Mouse (Mus musculus) CD8-positive naive resting alpha-beta T cell, adult 2 months (primary cell): ENCODE data around the gene Crip3.

Experiments used
- DNase-seq, 2 experiments: peaks; one replicate each; pipeline ENCODE4 v3.0.0; 2022; ENCODE audit warnings: low read depth in 2 of 2, low spot score in 2 of 2

Gene Crip3

DNA sequence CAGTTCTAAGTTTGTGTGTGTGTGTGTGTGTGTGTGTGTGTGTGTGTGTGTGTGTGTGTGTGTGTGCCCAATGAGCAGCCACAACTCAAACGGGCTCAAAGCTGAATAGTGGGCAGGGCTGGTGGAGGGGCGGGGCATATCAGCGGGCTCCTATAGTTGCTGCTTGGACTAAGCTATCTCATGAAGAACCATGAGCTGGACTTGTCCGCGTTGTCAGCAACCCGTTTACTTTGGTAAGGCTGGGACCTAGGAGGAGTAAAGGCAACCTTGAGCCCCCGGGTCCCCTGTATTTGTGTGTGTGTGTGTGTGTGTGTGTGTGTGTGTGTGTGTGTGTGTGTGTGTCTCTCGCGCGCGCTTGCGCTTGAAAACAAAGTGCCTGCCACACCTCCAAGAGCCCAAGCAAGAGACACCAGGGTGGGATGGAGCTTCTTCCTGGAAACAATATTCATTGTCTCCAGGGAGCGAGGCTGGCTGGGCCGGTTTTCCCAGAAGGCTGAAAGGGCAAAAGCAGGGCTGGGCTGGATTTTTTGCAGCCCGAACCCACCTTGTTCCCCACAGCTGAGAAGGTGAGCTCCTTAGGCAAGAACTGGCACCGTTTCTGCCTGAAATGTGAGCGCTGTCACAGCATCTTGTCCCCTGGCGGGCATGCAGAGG is at the start of gene Crip3:
Gene Crip3, plus strand, starts transcription at position 166 of the 654 bp plus-strand sequence.
- no peak for DNase-seq

DNA sequence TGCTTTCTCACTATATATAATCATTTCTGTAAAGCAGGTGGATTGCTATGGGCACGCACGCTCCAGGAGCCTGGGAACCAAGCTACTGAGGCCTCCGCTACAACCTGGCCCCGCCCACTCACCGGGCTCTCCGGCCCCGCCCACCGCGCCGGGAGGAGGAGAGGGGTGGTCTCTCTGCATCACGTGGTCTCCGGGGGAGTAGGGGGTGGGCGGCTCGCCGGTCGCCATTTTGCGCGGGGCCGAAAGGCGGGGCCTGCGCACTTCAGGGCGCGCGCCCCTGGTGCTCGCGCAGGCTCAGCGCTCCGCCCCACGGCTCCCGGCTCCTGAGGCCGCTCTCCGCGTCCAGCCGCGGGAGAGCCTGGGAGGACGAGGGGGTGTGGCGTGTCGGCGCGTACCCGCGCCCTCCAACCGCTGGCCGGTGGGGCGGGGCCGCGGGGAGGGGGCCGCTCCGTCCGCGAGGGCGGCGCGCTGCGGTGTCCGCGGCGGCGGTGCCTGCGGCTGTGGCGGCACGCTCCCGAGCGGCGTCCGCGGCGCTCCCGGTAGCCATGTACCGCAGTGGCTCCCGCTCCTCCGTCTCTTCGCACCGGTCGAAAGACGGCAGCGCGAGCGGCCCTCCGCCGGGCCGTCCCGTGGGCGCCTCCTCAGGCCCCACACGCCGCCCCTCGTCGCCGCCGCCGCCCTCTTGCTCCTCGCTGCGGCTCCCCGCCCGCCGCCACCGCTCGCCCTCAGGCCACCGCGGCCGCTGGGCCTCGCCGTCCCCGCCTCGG is 45.2 kb upstream of the Crip3 start, which contains the start of gene Zfp318:
Gene Zfp318, plus strand, starts transcription at position 438 of the 767 bp plus-strand sequence.
- DNase-seq = peak; percentile 94 to 95

DNA sequence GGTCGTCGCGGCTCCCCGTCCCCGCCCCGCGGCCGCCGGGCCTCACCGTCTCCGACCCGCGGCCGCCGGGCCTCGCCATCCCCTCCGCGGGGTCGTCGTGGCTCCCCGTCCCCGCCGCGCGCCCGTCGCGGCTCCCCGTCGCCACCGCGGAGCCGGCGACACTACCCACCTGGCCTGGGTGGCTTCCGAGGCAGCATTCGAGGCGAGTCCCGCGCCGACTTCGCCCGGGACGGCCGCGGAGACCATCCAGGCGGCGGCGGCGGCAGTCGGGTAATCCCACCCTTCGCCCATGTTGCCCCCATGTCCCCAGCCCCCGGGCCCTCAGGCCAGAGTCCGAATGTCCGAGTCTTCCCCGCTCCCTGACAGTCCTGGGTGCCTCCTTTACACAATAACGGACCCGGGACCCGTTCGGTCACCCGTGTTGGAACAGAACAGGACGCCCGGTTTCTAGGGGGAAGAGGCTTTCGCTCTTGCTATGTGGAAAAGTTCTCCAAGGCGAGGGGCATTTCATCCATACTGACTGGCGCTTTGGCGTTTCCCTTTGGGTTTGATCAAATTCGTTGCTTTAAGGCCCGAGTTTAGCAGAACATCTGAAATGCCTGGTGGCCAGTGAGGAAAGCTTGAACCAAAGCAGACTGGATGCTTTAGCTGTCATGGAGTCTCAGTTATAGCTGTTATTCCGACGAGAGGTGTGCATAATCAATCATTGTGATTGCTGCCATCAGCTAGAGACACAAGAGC is 44.5 kb upstream of the Crip3 start:
- DNase-seq = peak; percentile 10 to 19

DNA sequence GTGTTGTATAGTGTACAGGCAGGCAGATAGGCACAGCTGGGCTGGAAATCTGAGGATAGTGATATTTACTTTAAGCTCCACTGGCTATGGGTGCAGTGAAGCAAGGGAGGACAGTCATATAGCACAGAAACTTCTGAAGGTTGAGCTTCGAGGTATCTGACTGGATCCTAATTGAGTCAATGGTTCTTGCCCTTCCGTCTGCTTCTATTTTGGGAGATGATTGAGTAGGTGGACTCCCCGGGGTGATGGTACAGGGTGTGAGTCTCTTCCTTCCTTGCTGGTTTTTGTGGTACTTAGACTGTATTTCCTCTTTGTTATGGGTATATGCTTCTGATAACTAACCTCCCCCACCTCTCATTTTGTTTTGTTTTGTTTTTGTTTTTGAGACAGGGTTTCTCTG is 40.5 kb upstream of the Crip3 start:
- no peak for DNase-seq

DNA sequence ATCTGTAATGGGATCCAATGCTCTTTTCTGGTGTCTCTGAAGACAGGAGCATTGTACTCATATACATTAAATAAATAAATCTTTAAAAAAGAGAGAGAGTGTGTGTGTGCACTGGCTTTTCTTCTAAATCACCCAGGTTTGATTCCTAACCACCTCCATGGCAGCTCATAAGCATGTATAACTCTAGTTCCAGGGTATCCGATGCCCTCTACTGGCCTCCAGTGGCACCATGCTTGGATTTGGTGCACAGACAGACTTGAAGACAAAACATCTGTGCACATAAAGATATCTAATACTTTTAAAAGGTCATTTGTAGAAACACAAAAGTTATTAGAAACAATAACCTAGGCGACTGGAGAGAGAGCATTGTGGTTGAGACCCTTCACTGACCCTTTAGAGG is 35.7 kb upstream of the Crip3 start:
- peak; percentile 15 to 38 for DNase-seq

DNA sequence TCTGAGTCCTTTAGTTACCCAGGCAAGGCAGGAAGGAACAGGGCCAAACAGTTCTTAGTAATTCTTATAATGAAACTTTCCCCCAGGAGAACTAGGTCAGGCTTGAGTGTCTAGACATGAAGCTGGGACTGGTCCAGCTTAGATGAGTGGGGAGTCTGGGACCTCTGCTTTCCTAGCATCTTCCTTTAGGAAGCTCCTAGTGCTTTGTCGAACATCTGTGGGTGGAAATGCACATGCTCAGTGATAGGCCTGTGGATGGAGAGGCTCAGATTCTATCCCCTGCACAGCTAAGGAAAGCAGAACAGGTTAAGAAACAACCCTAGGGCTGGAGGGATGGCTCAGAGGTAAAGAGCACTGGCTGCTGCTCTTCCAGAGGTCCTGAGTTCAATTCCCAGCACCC is 34.1 kb upstream of the Crip3 start:
- no peak for DNase-seq

DNA sequence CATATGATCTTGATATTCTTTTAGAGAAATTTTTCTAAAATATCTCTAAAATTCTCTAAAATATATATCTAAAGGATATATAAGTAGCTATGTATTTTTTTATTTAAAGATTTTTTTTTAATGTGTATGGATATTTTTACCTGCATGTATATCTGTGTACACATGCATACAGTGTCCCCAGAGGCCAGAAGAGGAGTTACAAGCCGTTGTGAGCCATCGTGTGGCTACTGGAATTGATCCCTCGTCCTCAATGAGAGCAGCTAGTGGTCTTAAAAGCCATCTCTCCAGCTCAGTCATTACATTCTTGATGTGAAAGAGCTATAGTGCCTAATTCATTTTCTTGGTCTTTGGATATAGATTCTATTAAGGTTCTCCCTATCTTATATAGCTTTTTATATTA is 20.2 kb upstream of the Crip3 start:
- no peak for DNase-seq

DNA sequence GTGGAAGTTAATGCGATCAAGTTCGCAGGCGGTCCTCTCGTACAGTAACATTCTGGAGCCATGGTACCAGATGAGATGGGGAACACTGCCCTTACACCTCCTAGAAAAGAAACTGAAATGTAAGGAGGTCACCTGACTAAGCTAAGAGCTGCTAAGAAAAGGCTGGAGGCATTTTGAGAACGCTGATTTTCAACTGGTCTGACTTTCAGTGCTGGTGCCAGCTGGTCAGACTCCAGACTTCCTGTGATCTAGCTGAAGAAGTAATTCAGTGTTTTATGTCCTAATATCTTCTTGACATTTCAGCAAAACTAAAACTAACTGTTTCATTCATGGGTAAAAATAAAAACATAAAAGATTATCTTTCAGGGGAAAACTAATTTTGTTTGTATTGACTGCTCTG is 10.1 kb upstream of the Crip3 start:
- DNase-seq = no peak

DNA sequence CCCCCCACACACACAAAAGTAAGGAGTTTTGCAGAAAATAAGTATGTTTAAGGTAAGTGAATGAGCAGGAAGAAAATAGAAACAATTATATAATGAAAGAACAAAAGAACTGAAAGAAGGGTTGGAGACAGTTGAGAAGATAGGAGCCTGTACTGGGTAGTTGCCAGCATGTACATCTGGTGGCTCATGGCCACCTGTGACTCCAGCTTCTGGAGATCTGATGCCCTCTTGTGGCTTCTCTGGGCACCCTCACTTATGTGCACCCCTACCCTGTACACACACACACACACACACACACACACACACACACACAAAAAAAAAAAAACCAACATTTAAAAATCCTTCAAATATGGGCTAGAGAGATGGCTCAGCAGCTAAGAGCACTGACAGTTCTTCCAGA is 9.0 kb upstream of the Crip3 start:
- no peak for DNase-seq

DNA sequence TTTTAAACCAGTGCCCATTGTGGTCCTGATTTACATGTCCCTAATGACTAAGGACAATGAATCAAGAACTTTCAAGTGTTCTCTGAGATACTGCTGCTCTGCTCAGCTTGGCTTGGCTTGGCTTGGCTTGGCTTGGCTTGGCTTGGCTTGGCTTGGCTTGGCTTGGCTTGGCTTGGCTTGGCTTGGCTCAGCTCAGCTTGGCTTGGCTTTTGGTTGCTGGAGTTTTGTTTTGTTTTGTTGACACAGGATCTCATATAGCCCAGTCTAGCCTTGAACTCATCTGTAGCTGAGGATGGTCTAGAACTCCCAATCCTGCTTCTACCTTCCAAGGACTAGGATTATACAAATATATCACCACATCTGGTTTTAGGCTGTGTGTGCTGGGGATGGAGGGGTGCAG is 2.2 kb upstream of the Crip3 start:
- DNase-seq = no peak

DNA sequence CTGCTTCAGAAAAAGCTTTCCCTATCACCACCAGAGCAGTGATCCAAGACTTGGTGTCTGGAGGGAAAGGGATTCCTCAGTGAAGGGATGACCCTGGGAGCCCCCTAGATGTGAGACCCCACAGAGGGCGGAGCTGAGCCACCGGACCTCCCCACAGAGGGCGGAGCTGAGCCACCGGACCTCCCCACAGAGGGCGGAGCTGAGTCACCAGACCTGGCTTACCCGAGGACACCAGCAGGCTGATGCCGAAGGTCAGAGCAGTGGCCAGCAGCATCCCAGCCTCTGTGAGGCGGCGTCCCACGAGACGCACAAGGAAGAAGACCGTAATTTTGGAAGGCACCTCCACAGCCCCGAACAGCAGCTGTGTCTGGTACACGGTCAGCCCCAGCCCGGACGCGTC is 4.9 kb downstream of the Crip3 start:
- DNase-seq = no peak

DNA sequence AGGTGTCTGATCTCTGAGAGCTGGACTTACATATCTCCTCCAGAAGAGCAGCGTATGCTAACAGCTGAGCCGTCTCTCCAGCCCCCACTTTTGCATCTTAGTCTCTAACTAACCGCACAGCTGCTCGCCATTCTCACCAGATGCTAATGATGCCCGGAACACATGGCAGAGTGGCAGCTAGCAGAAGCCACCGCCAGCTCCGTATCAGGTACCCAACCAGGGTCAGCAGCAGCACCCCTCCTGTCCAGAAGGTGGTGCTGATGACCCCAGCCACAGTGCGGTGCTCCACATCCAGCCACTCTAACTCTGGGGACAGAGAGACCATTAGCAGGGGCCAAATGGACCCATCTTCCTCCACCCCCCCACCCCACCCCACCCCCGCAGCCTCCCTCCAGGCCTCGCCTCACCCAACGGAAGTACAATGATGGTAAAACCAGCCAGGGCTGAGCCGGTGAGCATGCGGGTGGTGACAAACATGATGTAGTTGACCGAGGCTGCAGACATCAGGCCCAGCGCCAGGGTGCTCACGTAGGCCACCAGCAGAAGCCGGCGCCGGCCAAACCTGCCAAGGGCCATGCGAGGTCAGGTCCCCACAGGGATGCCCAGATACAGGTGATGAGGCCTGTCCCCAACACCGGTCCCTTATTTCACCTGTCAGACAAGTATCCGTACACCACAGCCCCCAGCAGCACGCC is 8.1 kb downstream of the Crip3 start:
- no peak for DNase-seq

DNA sequence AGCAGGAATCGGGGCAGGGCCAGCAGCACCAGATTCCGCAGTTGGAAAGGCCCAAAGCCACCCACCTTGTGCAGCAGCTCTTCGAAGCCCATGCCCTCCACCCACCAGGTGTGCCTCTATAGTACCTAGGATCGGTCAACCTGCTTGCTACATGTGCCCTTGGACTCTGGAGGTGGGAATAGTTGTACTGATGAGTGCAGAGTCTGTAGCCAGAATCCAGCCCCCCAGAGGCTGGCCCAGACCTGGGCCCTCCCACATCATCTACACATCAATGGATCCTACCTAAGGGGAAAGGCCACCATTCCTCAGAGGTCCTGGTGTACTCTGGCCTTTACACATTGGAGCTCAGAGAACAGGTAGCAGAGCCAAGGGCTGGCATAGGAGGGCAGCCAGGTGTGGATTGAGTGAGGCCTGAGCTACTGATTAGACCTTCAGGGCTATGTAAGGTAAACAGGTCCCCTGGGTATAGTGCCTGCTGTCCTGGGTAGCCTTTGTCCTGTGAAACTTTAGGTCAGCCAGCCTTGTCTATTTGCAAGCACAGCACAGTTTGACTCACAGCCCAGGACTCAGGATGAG is 9.7 kb downstream of the Crip3 start, which contains the start of gene Slc22a7:
Gene Slc22a7, minus strand, starts transcription at position 160 of the 576 bp plus-strand sequence.
- no peak for DNase-seq

DNA sequence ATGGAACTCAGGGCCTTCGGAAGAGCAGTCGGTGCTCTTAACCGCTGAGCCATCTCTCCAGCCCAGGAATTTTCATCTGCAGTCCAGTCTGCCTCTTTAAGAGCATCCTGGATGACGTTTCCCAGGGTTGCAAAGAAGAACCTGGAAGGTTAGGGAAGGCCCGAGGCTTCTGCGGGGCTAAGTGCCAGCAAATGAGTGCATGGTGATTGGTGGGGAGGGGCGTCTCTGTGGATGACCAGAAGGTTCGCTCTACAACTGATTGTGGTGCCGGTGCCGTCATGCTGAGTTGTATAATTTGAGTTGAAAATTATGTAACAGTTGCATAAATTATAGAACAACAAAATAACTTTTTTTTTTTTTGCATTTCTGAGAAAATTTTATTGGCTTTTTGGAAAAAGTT is 10.4 kb downstream of the Crip3 start:
- no peak for DNase-seq

DNA sequence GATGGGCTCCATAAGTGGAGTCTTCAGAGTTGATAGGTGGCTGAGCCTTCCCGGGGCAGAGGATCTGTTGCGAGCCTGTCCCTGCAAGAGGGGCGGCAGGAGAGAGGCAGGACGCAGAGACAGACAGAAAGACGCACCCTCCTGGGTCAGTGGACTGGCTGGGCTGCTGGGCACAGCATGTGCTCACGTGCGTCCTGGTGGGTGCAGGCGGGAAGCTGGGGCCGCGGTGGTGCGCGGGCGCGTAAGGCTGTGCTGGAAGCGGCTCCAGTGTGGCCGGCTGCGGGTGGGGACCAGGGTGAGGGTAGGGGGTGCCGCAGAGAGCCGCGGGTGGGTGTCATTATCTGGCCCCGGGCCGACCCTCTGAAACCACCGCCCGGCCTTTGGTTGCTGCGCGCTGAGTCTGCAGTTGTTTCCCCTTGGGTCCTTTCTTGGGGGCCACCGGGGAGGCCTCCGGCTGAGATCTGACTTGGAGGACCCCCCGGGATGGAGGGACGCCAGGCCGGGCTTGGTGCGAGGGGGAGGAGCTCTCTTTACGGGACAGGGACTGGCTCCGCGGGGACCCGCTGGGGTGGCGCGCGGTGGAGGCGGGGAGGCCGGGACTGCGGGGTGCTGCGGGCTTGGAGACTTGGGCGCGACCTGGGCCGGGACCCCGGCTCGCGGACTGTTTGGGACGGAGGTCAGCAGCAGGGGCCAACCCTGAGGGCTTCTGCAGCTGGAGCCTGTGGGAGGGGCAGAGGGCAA is 16.3 kb downstream of the Crip3 start:
- DNase-seq = no peak

DNA sequence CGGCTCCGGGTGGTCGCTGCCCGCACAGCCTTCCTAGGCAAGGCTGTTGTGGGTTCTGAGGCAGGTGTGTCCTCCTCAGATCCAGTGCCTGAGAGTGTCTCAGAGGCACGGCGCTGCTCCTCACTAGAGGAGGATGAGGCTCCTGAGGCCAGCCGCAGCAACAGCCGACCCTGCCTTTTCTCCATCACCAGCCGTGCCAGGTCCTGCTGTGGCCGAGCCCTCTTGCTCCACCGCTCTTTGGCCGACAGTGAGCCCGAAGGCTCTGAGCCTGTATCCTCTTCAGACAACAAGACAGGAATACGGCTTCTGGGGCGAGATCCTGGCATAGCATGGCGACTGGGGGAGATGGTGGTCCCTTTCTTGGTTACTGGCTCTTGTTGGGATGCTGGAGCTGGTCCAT is 17.5 kb downstream of the Crip3 start:
- no peak for DNase-seq

DNA sequence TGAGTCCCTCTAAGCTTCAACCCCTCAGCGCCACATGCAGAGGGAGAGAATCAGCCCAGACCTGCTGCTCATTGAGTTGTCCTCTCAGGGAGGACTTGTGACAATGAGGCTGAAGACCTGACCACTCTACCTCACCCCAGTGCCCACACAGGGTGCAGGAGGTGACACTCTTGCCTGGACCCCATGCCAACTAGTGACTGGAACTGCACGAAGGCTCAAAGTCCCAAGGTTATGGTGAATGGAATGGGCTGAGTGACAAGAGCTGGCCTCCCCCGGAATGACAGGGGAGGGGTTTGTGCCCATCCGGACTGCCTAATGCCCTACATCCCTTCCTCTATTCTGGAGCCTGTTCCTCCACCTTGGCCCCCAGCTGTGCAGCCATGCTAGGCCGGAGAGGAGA is 24.0 kb downstream of the Crip3 start:
- DNase-seq = no peak

DNA sequence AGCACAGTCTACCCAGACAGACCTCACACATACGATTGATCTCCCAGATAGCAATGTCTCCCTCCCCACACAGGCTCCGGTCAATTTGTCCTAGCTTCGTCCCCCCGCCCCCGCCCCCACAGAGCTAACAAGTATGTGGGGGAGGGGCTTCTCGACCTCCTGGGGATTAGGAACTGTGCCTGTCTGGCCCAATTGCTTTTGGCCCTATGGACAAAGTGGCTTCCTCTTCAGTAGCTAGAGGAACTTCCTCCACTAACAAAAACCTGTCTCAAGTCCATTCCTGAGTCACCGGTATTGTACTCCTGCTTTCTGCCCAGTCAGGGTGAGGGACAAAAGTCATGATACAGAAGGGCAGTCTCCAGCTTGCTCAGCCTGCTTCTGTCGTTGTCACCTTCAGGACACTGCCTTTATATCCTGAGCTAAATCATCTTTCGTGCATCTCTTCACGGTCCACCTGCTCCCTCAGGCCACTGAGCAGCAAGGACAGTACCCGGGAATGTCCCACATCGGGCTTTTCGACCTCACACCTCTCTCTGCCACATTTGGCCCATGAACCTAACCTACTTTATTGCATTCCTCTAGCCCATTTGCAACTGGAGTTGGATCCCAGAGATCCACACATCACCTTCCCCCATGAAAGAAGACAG is 24.7 kb downstream of the Crip3 start:
- DNase-seq = no peak

DNA sequence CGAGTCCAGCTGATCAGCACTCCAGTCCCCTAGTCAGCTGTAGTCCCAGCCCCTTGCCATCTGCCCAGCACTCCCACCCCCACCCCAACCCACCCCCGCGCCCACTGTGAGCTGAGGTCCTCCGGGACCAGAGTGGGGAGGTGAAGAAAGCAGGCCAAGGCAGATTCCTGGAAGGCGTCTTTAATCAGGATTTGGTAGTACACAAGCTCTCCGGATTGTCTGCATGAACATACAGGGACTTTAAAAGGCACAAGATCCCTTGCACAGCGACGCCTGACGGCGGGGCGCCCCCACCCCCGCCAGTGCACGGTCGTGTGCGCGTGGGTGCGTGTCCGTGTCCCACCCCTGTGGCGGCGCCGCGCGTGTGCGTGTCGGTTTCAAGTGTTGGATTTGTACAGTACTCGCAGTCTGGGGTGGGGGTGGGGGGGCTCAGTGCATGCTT is 25.3 kb downstream of the Crip3 start:
- no peak for DNase-seq

DNA sequence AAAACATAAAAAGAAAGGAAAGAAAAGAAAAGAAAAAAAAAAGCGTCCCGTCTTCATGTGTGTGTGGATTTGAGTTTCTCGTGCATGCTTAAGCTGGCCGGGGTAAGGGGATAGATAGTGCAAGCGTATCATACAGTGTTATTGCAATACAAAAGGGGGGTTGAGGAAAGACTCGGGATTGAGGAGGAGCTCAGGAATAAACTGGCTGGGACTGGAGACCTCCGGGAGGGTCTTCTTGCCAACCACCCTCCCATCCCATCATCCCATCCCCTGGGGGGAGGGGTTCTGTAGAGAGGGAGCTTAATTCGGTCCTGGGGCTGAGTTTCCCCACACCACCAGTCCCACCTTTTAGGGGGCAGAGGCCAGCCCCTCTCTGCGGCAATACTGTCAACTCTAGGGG is 25.8 kb downstream of the Crip3 start:
- no peak for DNase-seq
